Mouse (Mus musculus): Measurements from ENCODE around the gene Tmem211. TPM values are rescaled to one million over a fixed set of nuclear protein-coding genes. Genes with fewer than 3 reads are reported as not detected.

Gene Tmem211
- not detected for total RNA-seq (2021)
- long read RNA-seq: 0 reads

GRCm38 (mm10) chr5:113226632-113227102, at the start of gene Tmem211:
TSS of gene Tmem211 (plus strand) at chr5:113226909.
- peak; percentile 68 to 90 for DNase-seq (ENCODE audit: low spot score in 2 of 2)

GRCm38 (mm10) chr5:113179451-113179842, 47.3 kb upstream of the Tmem211 start:
- DNase-seq (ENCODE audit: low spot score in 2 of 2): no peak

GRCm38 (mm10) chr5:113179843-113180682, 46.6 kb upstream of the Tmem211 start:
- DNase-seq (ENCODE audit: low spot score in 2 of 2): peak; percentile 64 to 91

- DNase-seq (ENCODE audit: low spot score in 2 of 2): no peak
Observed at GRCm38 (mm10) chr5:113180755-113181154, 46.0 kb upstream of the Tmem211 start.

- DNase-seq (ENCODE audit: low spot score in 2 of 2): no peak
Observed at GRCm38 (mm10) chr5:113181441-113181840, 45.3 kb upstream of the Tmem211 start.

GRCm38 (mm10) chr5:113190558-113190957, 36.2 kb upstream of the Tmem211 start:
- DNase-seq (ENCODE audit: low spot score in 2 of 2): no peak

GRCm38 (mm10) chr5:113191901-113192300, 34.8 kb upstream of the Tmem211 start:
- DNase-seq (ENCODE audit: low spot score in 2 of 2): peak in 1 of 2 experiments; percentile 50

- peak; percentile 41 to 62 for DNase-seq (ENCODE audit: low spot score in 2 of 2)
Observed at GRCm38 (mm10) chr5:113193762-113194161, 32.9 kb upstream of the Tmem211 start.

- DNase-seq (ENCODE audit: low spot score in 2 of 2): peak; percentile 35 to 68
Observed at GRCm38 (mm10) chr5:113195451-113195850, 31.3 kb upstream of the Tmem211 start.

- peak; percentile 32 to 68 for DNase-seq (ENCODE audit: low spot score in 2 of 2)
Observed at GRCm38 (mm10) chr5:113195907-113196306, 30.8 kb upstream of the Tmem211 start.

- no peak for DNase-seq (ENCODE audit: low spot score in 2 of 2)
Observed at GRCm38 (mm10) chr5:113196916-113197794, 29.6 kb upstream of the Tmem211 start.

- no peak for DNase-seq (ENCODE audit: low spot score in 2 of 2)
Observed at GRCm38 (mm10) chr5:113199126-113199771, 27.5 kb upstream of the Tmem211 start.

- no peak for DNase-seq (ENCODE audit: low spot score in 2 of 2)
Observed at GRCm38 (mm10) chr5:113199772-113200134, 27.0 kb upstream of the Tmem211 start.

GRCm38 (mm10) chr5:113204193-113204592, 22.5 kb upstream of the Tmem211 start:
- DNase-seq (ENCODE audit: low spot score in 2 of 2): no peak

GRCm38 (mm10) chr5:113206670-113207352, 19.9 kb upstream of the Tmem211 start:
- no peak for DNase-seq (ENCODE audit: low spot score in 2 of 2)

GRCm38 (mm10) chr5:113208048-113208447, 18.7 kb upstream of the Tmem211 start:
- no peak for DNase-seq (ENCODE audit: low spot score in 2 of 2)

- peak in 1 of 2 experiments; percentile 63 for DNase-seq (ENCODE audit: low spot score in 2 of 2)
Observed at GRCm38 (mm10) chr5:113208622-113209400, 17.9 kb upstream of the Tmem211 start.

- DNase-seq (ENCODE audit: low spot score in 2 of 2): no peak
Observed at GRCm38 (mm10) chr5:113209401-113209750, 17.3 kb upstream of the Tmem211 start.

GRCm38 (mm10) chr5:113209898-113210297, 16.8 kb upstream of the Tmem211 start:
- no peak for DNase-seq (ENCODE audit: low spot score in 2 of 2)

- DNase-seq (ENCODE audit: low spot score in 2 of 2): no peak
Observed at GRCm38 (mm10) chr5:113210314-113210713, 16.4 kb upstream of the Tmem211 start.
